Mouse (Mus musculus) intestine, embryonic 16.5 days (tissue): Measurements from ENCODE around the gene Gm14403. TPM values are rescaled to one million over a fixed set of nuclear protein-coding genes. Genes with fewer than 3 reads are reported as not detected.
"Not testable (repeated sequence)": the region's sequence is repeated elsewhere in the genome, so short reads cannot be mapped to it uniquely, and the experiment has no call there.

Source experiments
- ATAC-seq: fragments of 200-750 bp; cut with Nextera tagmentation; 2 replicates; pipeline ENCODE4 v1.8.0; 2017; ENCODE audit warnings: moderate TSS enrichment, moderate library complexity
- H3K27ac ChIP-seq: fragments of 300-500 bp; sonication (generic); 2 replicates; pipeline ENCODE4 v1.5.1; 2014; ENCODE audit warnings: mild to moderate bottlenecking, low read length
- H3K27me3 ChIP-seq: fragments of 300-500 bp; sonication (generic); replicated peaks from 2 replicates; pipeline ENCODE4 v1.6.1; 2014; ENCODE audit warnings: low read length, control low read depth, mixed read lengths; ENCODE audit not compliant: control insufficient read depth, insufficient read depth
- H3K36me3 ChIP-seq: fragments of 300-500 bp; sonication (generic); 2 replicates; pipeline ENCODE4 v1.6.1; 2014; ENCODE audit warnings: low read length, control low read depth; ENCODE audit not compliant: control insufficient read depth, insufficient read depth
- H3K4me1 ChIP-seq: fragments of 300-500 bp; sonication (generic); 2 replicates; pipeline ENCODE4 v1.6.1; 2014; ENCODE audit warnings: low read length, control low read depth, mixed read lengths; ENCODE audit not compliant: control insufficient read depth, insufficient read depth
- H3K4me2 ChIP-seq: fragments of 300-500 bp; sonication (generic); 2 replicates; pipeline ENCODE4 v1.6.1; 2014; ENCODE audit warnings: low read depth, low read length, control low read depth
- H3K4me3 ChIP-seq: fragments of 300-500 bp; sonication (generic); 2 replicates; pipeline ENCODE4 v1.5.1; 2014; ENCODE audit warnings: mild to moderate bottlenecking, low read length
- H3K9ac ChIP-seq: fragments of 300-500 bp; sonication (generic); 2 replicates; pipeline ENCODE4 v1.6.1; 2014; ENCODE audit warnings: low read depth, low read length
- H3K9me3 ChIP-seq: fragments of 300-500 bp; sonication (generic); 2 replicates; pipeline ENCODE4 v1.6.1; 2016; ENCODE audit warnings: low read length, control low read depth; ENCODE audit not compliant: control insufficient read depth
- WGBS: fragments of 180-500 bp; shearing (Covaris S2); extraction: QIAGEN DNeasy Blood & Tissue Kit; methylation state at CpG from one replicate; pipeline ENCODE4 v1.1.7; 2014; 5-methylcytosine and 5-hydroxymethylcytosine counted together
- polyA plus RNA-seq: library from polyadenylated mRNA; unstranded; fragments of >200 nt; fragmentation: Nextera tagmentation; extraction: Ambion mirVana; gene quantifications from 2 replicates; pipeline ENCODE4 v1.2.1, GENCODE M21; 2015

The Gm14403 gene
- polyA plus RNA-seq, 1 experiment from 2014 or later = 5.2 TPM

- not testable (repeated sequence) for ATAC-seq, H3K27ac ChIP-seq, H3K9ac ChIP-seq, H3K4me3 ChIP-seq, H3K4me1 ChIP-seq, H3K9me3 ChIP-seq, H3K27me3 ChIP-seq, H3K36me3 ChIP-seq, H3K4me2 ChIP-seq
- 83% methylated on average over 5 of the region's 5 CpGs for WGBS
Measured at GRCm38 (mm10) chr2:177537717-177538116, 39.7 kb downstream of the Gm14403 start.

GRCm38 (mm10) chr2:177555261-177555660 is 57.2 kb downstream of the Gm14403 start:
- WGBS = 60% methylated on average over 1 of the region's 1 CpGs
- not testable (repeated sequence) for H3K9ac ChIP-seq, H3K36me3 ChIP-seq, H3K27ac ChIP-seq, H3K9me3 ChIP-seq, H3K4me2 ChIP-seq, H3K27me3 ChIP-seq, H3K4me1 ChIP-seq, ATAC-seq, H3K4me3 ChIP-seq

Other genes starting within 250 kb of the Gm14403 start
- gene Gm14409, start 231.2 kb upstream of the Gm14403 start, polyA plus RNA-seq = not detected in 2 replicates
- gene Gm14412, start 173.9 kb upstream of the Gm14403 start, polyA plus RNA-seq = 0.09 and 0.15 TPM in 2 replicates
- 3.6 and 4.7 TPM in 2 replicates for gene Gm14418, start 99.9 kb upstream of the Gm14403 start, polyA plus RNA-seq
- 11.2 and 12.5 TPM in 2 replicates for gene Zfp970, start 33.5 kb upstream of the Gm14403 start, polyA plus RNA-seq
- gene Gm14406, start 80.0 kb downstream of the Gm14403 start, polyA plus RNA-seq = not detected in 2 replicates